Mouse (Mus musculus): Measurements from ENCODE around the gene Gm10471.
"Not testable (repeated sequence)": the region's sequence is repeated elsewhere in the genome, so short reads cannot be mapped to it uniquely, and the experiment has no call there.

The Gm10471 gene

DNA sequence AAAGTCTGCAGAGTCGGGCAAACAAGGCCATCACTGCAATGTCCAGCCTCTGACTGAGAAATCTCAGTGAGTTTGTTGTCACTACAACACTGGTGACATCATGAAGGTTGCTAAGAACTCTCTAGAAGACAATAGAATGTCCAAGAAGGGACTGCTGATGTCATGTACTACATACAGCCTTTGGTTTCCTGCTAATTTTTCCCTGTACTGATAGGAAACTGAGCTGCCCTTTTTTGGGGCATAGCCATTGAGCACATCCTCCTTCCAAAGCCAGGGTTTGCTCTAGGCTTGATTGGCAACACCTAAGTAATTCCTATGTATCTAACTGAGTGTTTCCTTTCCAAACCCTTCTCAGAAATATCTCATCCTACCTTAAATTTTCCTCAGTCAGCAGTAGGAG, at the start of gene Gm10471:
TSS of gene Gm10471 (minus strand) at position 101 of the 400 bp plus-strand sequence.
- not testable (repeated sequence) for DNase-seq (ENCODE audit: low spot score)

DNA sequence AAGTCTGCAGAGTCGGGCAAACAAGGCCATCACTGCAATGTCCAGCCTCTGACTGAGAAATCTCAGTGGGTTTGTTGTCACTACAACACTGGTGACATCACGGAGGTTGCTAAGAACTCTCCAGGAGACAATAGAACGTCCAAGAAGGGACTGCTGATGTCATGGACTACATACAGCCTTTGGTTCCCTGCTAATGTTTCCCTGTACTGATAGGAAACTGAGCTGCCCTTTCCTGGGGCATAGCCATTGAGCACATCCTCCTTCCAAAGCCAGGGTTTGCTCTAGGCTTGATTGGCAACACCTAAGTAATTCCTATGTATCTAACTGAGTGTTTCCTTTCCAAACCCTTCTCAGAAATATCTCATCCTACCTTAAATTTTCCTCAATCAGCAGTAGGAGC, 32.2 kb upstream of the Gm10471 start, which contains the start of gene Gm10220:
TSS of gene Gm10220 (minus strand) at position 101 of the 400 bp plus-strand sequence.
- DNase-seq (ENCODE audit: low spot score): not testable (repeated sequence)

DNA sequence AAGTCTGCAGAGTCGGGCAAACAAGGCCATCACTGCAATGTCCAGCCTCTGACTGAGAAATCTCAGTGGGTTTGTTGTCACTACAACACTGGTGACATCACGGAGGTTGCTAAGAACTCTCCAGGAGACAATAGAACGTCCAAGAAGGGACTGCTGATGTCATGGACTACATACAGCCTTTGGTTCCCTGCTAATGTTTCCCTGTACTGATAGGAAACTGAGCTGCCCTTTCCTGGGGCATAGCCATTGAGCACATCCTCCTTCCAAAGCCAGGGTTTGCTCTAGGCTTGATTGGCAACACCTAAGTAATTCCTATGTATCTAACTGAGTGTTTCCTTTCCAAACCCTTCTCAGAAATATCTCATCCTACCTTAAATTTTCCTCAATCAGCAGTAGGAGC, 16.2 kb upstream of the Gm10471 start, which contains the start of gene 5031410I06Rik:
TSS of gene 5031410I06Rik (minus strand) at position 101 of the 400 bp plus-strand sequence.
- DNase-seq (ENCODE audit: low spot score): not testable (repeated sequence)

DNA sequence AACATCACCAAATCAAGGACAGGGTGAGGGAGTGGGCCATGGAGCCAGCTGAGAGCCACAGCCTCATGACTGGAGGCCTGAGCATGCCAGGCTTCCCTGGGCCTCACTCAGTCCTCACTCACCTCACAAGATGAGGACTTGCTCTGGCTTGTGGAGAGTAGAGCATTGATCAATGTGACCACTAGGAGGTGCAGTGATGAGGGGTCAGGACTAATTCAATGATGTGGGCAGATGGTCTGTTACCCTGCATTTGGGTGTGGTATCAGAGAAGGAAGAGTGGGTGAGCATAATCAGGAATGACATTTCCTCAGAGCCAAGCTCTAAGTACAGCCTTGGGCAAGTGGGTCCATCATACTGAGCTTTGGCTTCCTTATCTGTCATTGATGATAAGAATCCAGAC, 10.1 kb downstream of the Gm10471 start:
- DNase-seq (ENCODE audit: low spot score): not testable (repeated sequence)

DNA sequence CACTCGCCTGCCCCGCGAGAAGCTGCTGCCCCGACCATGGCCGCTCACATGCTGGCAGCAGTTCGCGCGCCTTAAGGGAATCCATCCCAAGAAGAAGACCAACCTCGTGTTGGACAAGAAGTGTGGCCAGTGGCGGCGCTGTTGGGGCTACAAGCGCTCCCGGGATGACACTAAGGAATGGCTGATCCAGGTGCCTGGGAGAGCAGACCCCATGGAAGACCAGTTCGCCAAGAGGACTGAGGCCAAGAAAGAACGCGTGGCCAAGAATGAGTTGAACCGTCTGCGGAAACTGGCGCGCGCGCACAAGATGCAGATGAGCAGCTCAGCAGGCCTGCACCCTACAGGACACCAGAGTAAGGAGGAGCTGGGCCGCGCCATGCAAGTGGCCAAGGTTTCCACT, 18.4 kb downstream of the Gm10471 start:
- no peak for DNase-seq (ENCODE audit: low spot score)

DNA sequence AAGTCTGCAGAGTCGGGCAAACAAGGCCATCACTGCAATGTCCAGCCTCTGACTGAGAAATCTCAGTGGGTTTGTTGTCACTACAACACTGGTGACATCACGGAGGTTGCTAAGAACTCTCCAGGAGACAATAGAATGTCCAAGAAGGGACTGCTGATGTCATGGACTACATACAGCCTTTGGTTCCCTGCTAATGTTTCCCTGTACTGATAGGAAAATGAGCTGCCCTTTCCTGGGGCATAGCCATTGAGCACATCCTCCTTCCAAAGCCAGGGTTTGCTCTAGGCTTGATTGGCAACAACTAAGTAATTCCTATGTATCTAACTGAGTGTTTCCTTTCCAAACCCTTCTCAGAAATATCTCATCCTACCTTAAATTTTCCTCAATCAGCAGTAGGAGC, 30.6 kb downstream of the Gm10471 start, which contains the start of gene Gm7347:
TSS of gene Gm7347 (minus strand) at position 101 of the 400 bp plus-strand sequence.
- not testable (repeated sequence) for DNase-seq (ENCODE audit: low spot score)

DNA sequence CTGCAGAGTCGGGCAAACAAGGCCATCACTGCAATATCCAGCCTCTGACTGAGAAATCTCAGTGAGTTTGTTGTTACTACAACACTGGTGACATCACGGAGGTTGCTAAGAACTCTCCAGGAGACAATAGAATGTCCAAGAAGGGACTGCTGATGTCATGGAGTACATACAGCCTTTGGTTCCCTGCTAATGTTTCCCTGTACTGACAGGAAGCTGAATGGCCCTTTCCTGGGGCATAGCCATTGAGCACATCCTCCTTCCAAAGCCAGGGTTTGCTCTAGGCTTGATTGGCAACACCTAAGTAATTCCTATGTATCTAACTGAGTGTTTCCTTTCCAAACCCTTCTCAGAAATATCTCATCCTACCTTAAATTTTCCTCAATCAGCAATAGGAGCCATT, 49.6 kb downstream of the Gm10471 start, which contains the start of gene Speer4a:
TSS of gene Speer4a (minus strand) at position 101 of the 400 bp plus-strand sequence.
- not testable (repeated sequence) for DNase-seq (ENCODE audit: low spot score)

Data from testis, postnatal 14 days (tissue).